Comparison of ENCODE assay signal across 17 mouse cellular contexts in the genomic region with DNA sequence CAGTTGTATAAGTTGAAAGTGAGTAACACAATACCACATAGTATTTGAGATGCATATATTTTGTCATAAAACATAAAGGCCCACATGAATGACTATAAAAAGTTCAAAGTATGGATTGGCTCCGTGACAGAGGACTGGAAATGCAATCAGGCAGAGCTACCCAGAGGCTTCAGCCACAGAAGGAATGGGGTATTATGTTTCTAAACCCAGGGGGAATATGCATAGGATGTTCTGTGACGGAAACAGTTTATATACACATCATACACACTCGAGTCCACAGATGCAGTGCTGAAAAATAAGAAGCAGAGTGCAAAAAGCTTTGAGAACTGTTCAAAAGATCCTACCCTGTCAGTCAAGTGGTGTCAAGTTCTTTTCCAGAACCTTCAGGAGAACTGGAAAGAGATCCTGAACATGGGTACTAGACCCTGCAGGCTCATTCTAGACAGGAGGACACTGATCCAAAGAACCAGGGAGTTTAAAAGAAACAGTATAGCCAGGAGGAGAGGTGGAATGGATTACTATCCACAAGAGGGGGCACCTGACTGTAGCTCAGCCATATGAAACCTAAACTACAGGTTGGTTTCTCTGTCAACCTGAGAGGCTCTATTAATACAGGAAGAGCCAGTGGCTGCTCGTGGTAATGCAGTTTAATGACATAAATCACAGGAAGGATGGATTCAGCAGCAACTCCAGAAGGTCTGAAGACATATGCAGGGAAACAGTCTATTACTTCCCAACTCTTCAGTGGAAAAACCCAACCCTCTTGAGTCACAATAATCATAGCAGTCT.
DNase-seq lines count a peak whose midpoint lies in the region; ATAC-seq and TF ChIP-seq lines count a peak whose summit lies in the region.
"Had no signal": no experiment of that assay in that cellular context is flagged by ENCODE, and none has a peak within 500 bp of the region (broad histone marks: within the 10 kb centered on the region; RNA-seq: fewer than 3 reads in every experiment).

No protein-coding gene starts in this region.

- no peak overlapping the region for H3K4me2 ChIP-seq in midbrain, postnatal 0 days (ENCODE audit: low read depth, low read length, poor library complexity, severe bottlenecking)
- H3K4me2 ChIP-seq in midbrain, embryonic 16.5 days (ENCODE audit: low read length) = no peak overlapping the region
- H3K4me2 ChIP-seq in embryonic facial prominence, embryonic 12.5 days (replicated peaks) = no peak overlapping the region
- no peak overlapping the region for H3K4me2 ChIP-seq in stomach, postnatal 0 days (replicated peaks; ENCODE audit: low read depth)
- H3K4me2 ChIP-seq: liver, embryonic 13.5 days; midbrain, embryonic 12.5 days had no signal

- no peaks in the 10 kb centered on the region for H3K4me1 ChIP-seq in midbrain, postnatal 0 days (ENCODE audit: insufficient read depth, low read length)
- no peaks in the 10 kb centered on the region for H3K4me1 ChIP-seq in midbrain, embryonic 16.5 days (ENCODE audit: control insufficient read depth, insufficient read depth, low read length)
- H3K4me1 ChIP-seq in embryonic facial prominence, embryonic 12.5 days = 0 out of 2 replicates have a peak, but pooled peaks cover 8% of the 10 kb centered on the region
- H3K4me1 ChIP-seq in stomach, postnatal 0 days (replicated peaks; ENCODE audit: control insufficient read depth, insufficient read depth) = no peaks in the 10 kb centered on the region
- H3K4me1 ChIP-seq: forebrain, embryonic 10.5 days; liver, embryonic 13.5 days; midbrain, embryonic 12.5 days had no signal

- ATAC-seq in midbrain, postnatal 0 days (ENCODE audit: low FRiP score) = no peak
- ATAC-seq in midbrain, embryonic 16.5 days = no peak
- 0 out of 2 replicates have a peak, but pooled peaks have one; percentile 35 for ATAC-seq in embryonic facial prominence, embryonic 12.5 days (ENCODE audit: insufficient number of reproducible peaks, insufficient read depth, low FRiP score, low TSS enrichment)
- ATAC-seq in stomach, postnatal 0 days (ENCODE audit: low FRiP score, low TSS enrichment) = no peak

- WGBS in midbrain, postnatal 0 days = 73% methylated on average over 4 of the region's 4 CpGs
- WGBS in midbrain, embryonic 16.5 days = 67% methylated on average over 4 of the region's 4 CpGs
- 30% methylated on average over 4 of the region's 4 CpGs for WGBS in embryonic facial prominence, embryonic 12.5 days
- WGBS in stomach, postnatal 0 days = 48% methylated on average over 4 of the region's 4 CpGs

- H3K9me3 ChIP-seq in midbrain, postnatal 0 days (ENCODE audit: low read length) = no peaks in the 10 kb centered on the region
- H3K9me3 ChIP-seq in midbrain, embryonic 16.5 days (replicated peaks; ENCODE audit: control insufficient read depth, low read length, poor library complexity, severe bottlenecking) = no peaks in the 10 kb centered on the region
- no peaks in the 10 kb centered on the region for H3K9me3 ChIP-seq in embryonic facial prominence, embryonic 12.5 days
- no peaks in the 10 kb centered on the region for H3K9me3 ChIP-seq in stomach, postnatal 0 days (ENCODE audit: control insufficient read depth, low read length)
- H3K9me3 ChIP-seq: forebrain, embryonic 10.5 days; liver, embryonic 13.5 days; midbrain, embryonic 12.5 days had no signal

- H3K4me3 ChIP-seq in midbrain, postnatal 0 days (ENCODE audit: low read depth, low read length) = no peak overlapping the region
- no peak overlapping the region for H3K4me3 ChIP-seq in midbrain, embryonic 16.5 days (ENCODE audit: low read depth, low read length)
- H3K4me3 ChIP-seq in embryonic facial prominence, embryonic 12.5 days = no peak overlapping the region
- no peak overlapping the region for H3K4me3 ChIP-seq in stomach, postnatal 0 days (ENCODE audit: low read depth, low read length)
- H3K4me3 ChIP-seq: forebrain, embryonic 10.5 days; liver, embryonic 13.5 days; midbrain, embryonic 12.5 days had no signal

- H3K36me3 ChIP-seq in midbrain, postnatal 0 days (ENCODE audit: insufficient read depth, low read length) = no peaks in the 10 kb centered on the region
- no peaks in the 10 kb centered on the region for H3K36me3 ChIP-seq in midbrain, embryonic 16.5 days (ENCODE audit: control insufficient read depth, insufficient read depth, low read length)
- H3K36me3 ChIP-seq in embryonic facial prominence, embryonic 12.5 days = no peaks in the 10 kb centered on the region
- no peaks in the 10 kb centered on the region for H3K36me3 ChIP-seq in stomach, postnatal 0 days (ENCODE audit: control insufficient read depth, insufficient read depth, low read length)
- H3K36me3 ChIP-seq: liver, embryonic 13.5 days; midbrain, embryonic 12.5 days had no signal

- TF ChIP-seq EP300 in stomach, postnatal 0 days (optimal IDR thresholded peaks at IDR 0.05) = no peak

- TF ChIP-seq CTCF in midbrain, postnatal 0 days (IDR thresholded peaks at IDR 0.05) = peak; percentile 66
- peak; percentile 43 for TF ChIP-seq CTCF in stomach, postnatal 0 days (IDR thresholded peaks at IDR 0.05; ENCODE audit: low read depth)

- H3K27me3 ChIP-seq in midbrain, postnatal 0 days (ENCODE audit: insufficient read depth, low read length) = no peaks in the 10 kb centered on the region
- H3K27me3 ChIP-seq in midbrain, embryonic 16.5 days (ENCODE audit: control insufficient read depth, insufficient read depth, low read depth, low read length) = no peaks in the 10 kb centered on the region
- no peaks in the 10 kb centered on the region for H3K27me3 ChIP-seq in embryonic facial prominence, embryonic 12.5 days
- H3K27me3 ChIP-seq in stomach, postnatal 0 days (ENCODE audit: control insufficient read depth, insufficient read depth, low read length) = no peaks in the 10 kb centered on the region
- H3K27me3 ChIP-seq: liver, embryonic 13.5 days; midbrain, embryonic 12.5 days had no signal

- H3K9ac ChIP-seq in midbrain, postnatal 0 days (replicated peaks; ENCODE audit: low read length, poor library complexity, severe bottlenecking) = no peak overlapping the region
- no peak overlapping the region for H3K9ac ChIP-seq in midbrain, embryonic 16.5 days (ENCODE audit: low read depth, low read length)
- no peak overlapping the region for H3K9ac ChIP-seq in embryonic facial prominence, embryonic 12.5 days
- no peak overlapping the region for H3K9ac ChIP-seq in stomach, postnatal 0 days (ENCODE audit: low read length)
- H3K9ac ChIP-seq: liver, embryonic 13.5 days; midbrain, embryonic 12.5 days had no signal

- intact Hi-C loops in heart, postnatal 36 days (cut with DNase I) = no loop called here

- peak; percentile 76 for DNase-seq in heart, adult 11 months
- DNase-seq in heart, postnatal 36 days = no peak
- DNase-seq in midbrain, postnatal 0 days (ENCODE audit: low spot score) = peak; percentile 47
- no peak for DNase-seq in stomach, postnatal 0 days (ENCODE audit: low spot score)
- no peak for DNase-seq in layer of hippocampus, postnatal 10 days (ENCODE audit: low spot score in 2 of 2)
- DNase-seq in left cerebral cortex, adult 18-20 months (ENCODE audit: low spot score in 2 of 2) = no peak
- DNase-seq: adrenal gland, adult 2 months; cerebellum, adult 9-11 months; heart, postnatal 4 days; kidney, adult 11 months; kidney, postnatal 36 days; liver, embryonic 13.5 days; thymus, postnatal 4 days had no signal

- H3K27ac ChIP-seq in midbrain, postnatal 0 days (ENCODE audit: low read depth, low read length) = no peak overlapping the region
- no peak overlapping the region for H3K27ac ChIP-seq in midbrain, embryonic 16.5 days (ENCODE audit: low read length)
- H3K27ac ChIP-seq in embryonic facial prominence, embryonic 12.5 days = no peak overlapping the region
- H3K27ac ChIP-seq in stomach, postnatal 0 days (replicated peaks) = no peak overlapping the region
- H3K27ac ChIP-seq: forebrain, embryonic 10.5 days; liver, embryonic 13.5 days; midbrain, embryonic 12.5 days had no signal

Comparison
In these comparisons a context has a peak if more than half of its experiments do, and no peak if none do; other contexts are left out.
1. DNase-seq: peak in heart, adult 11 months (single experiment) and midbrain, postnatal 0 days (single experiment); none in heart, postnatal 36 days (0 of 2), stomach, postnatal 0 days (single experiment), layer of hippocampus, postnatal 10 days (0 of 2) and left cerebral cortex, adult 18-20 months (0 of 2).